Mouse (Mus musculus): ENCODE measurements around the gene Ttc7b. TPM values are rescaled to one million over a fixed set of nuclear protein-coding genes. Genes with fewer than 3 reads are reported as not detected.

Ttc7b gene
- polyA plus RNA-seq, 1 experiment, result 9.2 TPM

- Histone ChIP-seq H3K27me3 (ENCODE audit: control insufficient read depth, insufficient read depth, insufficient read length) (no peaks in the 10 kb centered on the region), H3K36me3 (ENCODE audit: control insufficient read depth, insufficient read depth) (no peaks in the 10 kb centered on the region), H3K4me3 (ENCODE audit: insufficient read depth, poor library complexity, severe bottlenecking) (no peak overlapping the region), H3K79me2 (ENCODE audit: control insufficient read depth, insufficient read depth) (no peaks in the 10 kb centered on the region), H3ac (ENCODE audit: control insufficient read depth, insufficient read length, low read depth) (no peak overlapping the region), H3K79me3 (ENCODE audit: low read depth) (no peaks in the 10 kb centered on the region)
- TF ChIP-seq MAX (IDR thresholded peaks at IDR 0.05) (no peak), CTCF (IDR thresholded peaks at IDR 0.05; ENCODE audit: control insufficient read depth, insufficient read depth, insufficient read length) (no peak), USF1 (IDR thresholded peaks at IDR 0.05; ENCODE audit: low read depth) (no peak), FOSL1 (IDR thresholded peaks at IDR 0.05; ENCODE audit: insufficient read depth, low read length, poor library complexity, severe bottlenecking) (no peak), CEBPB (IDR thresholded peaks at IDR 0.05; ENCODE audit: low read depth) (no peak), MYOG (IDR thresholded peaks at IDR 0.05; ENCODE audit: control insufficient read depth, extremely low read depth, insufficient read length) (no peak), MYOD1 (IDR thresholded peaks at IDR 0.05; ENCODE audit: control insufficient read depth, insufficient read length, low read depth) (no peak)
Measured at GRCm38 (mm10) chr12:100309201-100309600, 211.4 kb downstream of the Ttc7b start.

- TF ChIP-seq MYOG (IDR thresholded peaks at IDR 0.05; ENCODE audit: control insufficient read depth, extremely low read depth, insufficient read length), result no peak
- no peak for TF ChIP-seq CEBPB (IDR thresholded peaks at IDR 0.05; ENCODE audit: low read depth)
- no peak for TF ChIP-seq FOSL1 (IDR thresholded peaks at IDR 0.05; ENCODE audit: insufficient read depth, low read length, poor library complexity, severe bottlenecking)
- no peak for TF ChIP-seq MAX (IDR thresholded peaks at IDR 0.05)
- TF ChIP-seq MYOD1 (IDR thresholded peaks at IDR 0.05; ENCODE audit: control insufficient read depth, insufficient read length, low read depth), result no peak
- TF ChIP-seq USF1 (IDR thresholded peaks at IDR 0.05; ENCODE audit: low read depth), result no peak
- no peak for TF ChIP-seq CTCF (IDR thresholded peaks at IDR 0.05; ENCODE audit: control insufficient read depth, insufficient read depth, insufficient read length)
- H3K27me3 ChIP-seq (ENCODE audit: control insufficient read depth, insufficient read depth, insufficient read length), result no peaks in the 10 kb centered on the region
- H3K36me3 ChIP-seq (ENCODE audit: control insufficient read depth, insufficient read depth), result no peaks in the 10 kb centered on the region
- H3K79me2 ChIP-seq (ENCODE audit: control insufficient read depth, insufficient read depth), result no peaks in the 10 kb centered on the region
- no peak overlapping the region for H3K4me3 ChIP-seq (ENCODE audit: insufficient read depth, poor library complexity, severe bottlenecking)
- H3K79me3 ChIP-seq (ENCODE audit: low read depth), result no peaks in the 10 kb centered on the region
- no peak overlapping the region for H3ac ChIP-seq (ENCODE audit: control insufficient read depth, insufficient read length, low read depth)
Measured at GRCm38 (mm10) chr12:100307501-100308260, 212.9 kb downstream of the Ttc7b start.

GRCm38 (mm10) chr12:100306336-100306735, 214.3 kb downstream of the Ttc7b start:
- no peaks in the 10 kb centered on the region for H3K36me3 ChIP-seq (ENCODE audit: control insufficient read depth, insufficient read depth)
- H3K79me2 ChIP-seq (ENCODE audit: control insufficient read depth, insufficient read depth), result no peaks in the 10 kb centered on the region
- no peaks in the 10 kb centered on the region for H3K27me3 ChIP-seq (ENCODE audit: control insufficient read depth, insufficient read depth, insufficient read length)
- H3K4me3 ChIP-seq (ENCODE audit: insufficient read depth, poor library complexity, severe bottlenecking), result no peak overlapping the region
- no peak for TF ChIP-seq MAX (IDR thresholded peaks at IDR 0.05)
- no peak for TF ChIP-seq CEBPB (IDR thresholded peaks at IDR 0.05; ENCODE audit: low read depth)
- TF ChIP-seq FOSL1 (IDR thresholded peaks at IDR 0.05; ENCODE audit: insufficient read depth, low read length, poor library complexity, severe bottlenecking), result no peak
- TF ChIP-seq MYOD1 (IDR thresholded peaks at IDR 0.05; ENCODE audit: control insufficient read depth, insufficient read length, low read depth), result no peak
- TF ChIP-seq MYOG (IDR thresholded peaks at IDR 0.05; ENCODE audit: control insufficient read depth, extremely low read depth, insufficient read length), result no peak
- no peak for TF ChIP-seq CTCF (IDR thresholded peaks at IDR 0.05; ENCODE audit: control insufficient read depth, insufficient read depth, insufficient read length)
- TF ChIP-seq USF1 (IDR thresholded peaks at IDR 0.05; ENCODE audit: low read depth), result no peak
- no peak overlapping the region for H3ac ChIP-seq (ENCODE audit: control insufficient read depth, insufficient read length, low read depth)
- H3K79me3 ChIP-seq (ENCODE audit: low read depth), result no peaks in the 10 kb centered on the region

- Histone ChIP-seq H3K36me3 (ENCODE audit: control insufficient read depth, insufficient read depth) (no peaks in the 10 kb centered on the region), H3K79me2 (ENCODE audit: control insufficient read depth, insufficient read depth) (no peaks in the 10 kb centered on the region), H3ac (ENCODE audit: control insufficient read depth, insufficient read length, low read depth) (no peak overlapping the region), H3K27me3 (ENCODE audit: control insufficient read depth, insufficient read depth, insufficient read length) (no peaks in the 10 kb centered on the region), H3K4me3 (ENCODE audit: insufficient read depth, poor library complexity, severe bottlenecking) (no peak overlapping the region), H3K79me3 (ENCODE audit: low read depth) (no peaks in the 10 kb centered on the region)
- no peak for TF ChIP-seq CEBPB (IDR thresholded peaks at IDR 0.05; ENCODE audit: low read depth)
- TF ChIP-seq FOSL1 (IDR thresholded peaks at IDR 0.05; ENCODE audit: insufficient read depth, low read length, poor library complexity, severe bottlenecking), result no peak
- no peak for TF ChIP-seq MYOD1 (IDR thresholded peaks at IDR 0.05; ENCODE audit: control insufficient read depth, insufficient read length, low read depth)
Measured at GRCm38 (mm10) chr12:100305051-100305673, 215.5 kb downstream of the Ttc7b start.

GRCm38 (mm10) chr12:100304280-100304679, 216.3 kb downstream of the Ttc7b start:
- H3K4me3 ChIP-seq (ENCODE audit: insufficient read depth, poor library complexity, severe bottlenecking), result no peak overlapping the region
- H3K79me2 ChIP-seq (ENCODE audit: control insufficient read depth, insufficient read depth), result no peaks in the 10 kb centered on the region
- no peaks in the 10 kb centered on the region for H3K36me3 ChIP-seq (ENCODE audit: control insufficient read depth, insufficient read depth)
- no peaks in the 10 kb centered on the region for H3K27me3 ChIP-seq (ENCODE audit: control insufficient read depth, insufficient read depth, insufficient read length)
- H3K79me3 ChIP-seq (ENCODE audit: low read depth), result no peaks in the 10 kb centered on the region
- TF ChIP-seq CTCF (IDR thresholded peaks at IDR 0.05; ENCODE audit: control insufficient read depth, insufficient read depth, insufficient read length) (no peak), MAX (IDR thresholded peaks at IDR 0.05) (no peak), FOSL1 (IDR thresholded peaks at IDR 0.05; ENCODE audit: insufficient read depth, low read length, poor library complexity, severe bottlenecking) (no peak), MYOG (IDR thresholded peaks at IDR 0.05; ENCODE audit: control insufficient read depth, extremely low read depth, insufficient read length) (no peak), CEBPB (IDR thresholded peaks at IDR 0.05; ENCODE audit: low read depth) (no peak), MYOD1 (IDR thresholded peaks at IDR 0.05; ENCODE audit: control insufficient read depth, insufficient read length, low read depth) (no peak), USF1 (IDR thresholded peaks at IDR 0.05; ENCODE audit: low read depth) (no peak)
- no peak overlapping the region for H3ac ChIP-seq (ENCODE audit: control insufficient read depth, insufficient read length, low read depth)

All from C2C12 (cell line).